Mouse (Mus musculus) retina, embryonic 14.5 days (tissue): ENCODE measurements around the gene Gnaz.
A peak's percentile ranks its signal among the peaks of the same experiment; 100 is the strongest.
"Not testable (repeated sequence)": the region's sequence is repeated elsewhere in the genome, so short reads cannot be mapped to it uniquely, and the experiment has no call there.

Experiments used
- DNase-seq: peaks from one replicate; pipeline ENCODE4 v3.0.0-alpha.2; 2015; ENCODE audit warnings: low spot score

Gene Gnaz

DNA sequence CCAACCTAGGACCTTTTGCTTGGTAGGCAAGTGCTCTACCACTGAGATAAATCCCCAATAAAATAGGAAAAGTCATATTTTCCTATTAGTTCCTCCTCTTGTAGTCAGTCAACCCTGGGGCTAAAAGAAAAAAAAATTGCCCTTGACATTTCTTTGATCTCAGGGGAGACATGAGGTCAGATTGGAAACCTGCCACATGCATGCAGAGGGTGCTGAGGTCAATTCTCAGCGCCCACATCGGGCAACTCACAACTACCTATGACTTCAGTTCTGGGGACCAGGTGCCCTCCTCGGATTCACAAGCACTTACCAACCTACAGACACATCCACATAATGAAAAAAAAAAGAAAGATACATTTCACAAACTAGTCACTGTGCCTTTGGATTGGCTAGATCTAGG lies 63.3 kb downstream of the Gnaz start:
- DNase-seq, result no peak

DNA sequence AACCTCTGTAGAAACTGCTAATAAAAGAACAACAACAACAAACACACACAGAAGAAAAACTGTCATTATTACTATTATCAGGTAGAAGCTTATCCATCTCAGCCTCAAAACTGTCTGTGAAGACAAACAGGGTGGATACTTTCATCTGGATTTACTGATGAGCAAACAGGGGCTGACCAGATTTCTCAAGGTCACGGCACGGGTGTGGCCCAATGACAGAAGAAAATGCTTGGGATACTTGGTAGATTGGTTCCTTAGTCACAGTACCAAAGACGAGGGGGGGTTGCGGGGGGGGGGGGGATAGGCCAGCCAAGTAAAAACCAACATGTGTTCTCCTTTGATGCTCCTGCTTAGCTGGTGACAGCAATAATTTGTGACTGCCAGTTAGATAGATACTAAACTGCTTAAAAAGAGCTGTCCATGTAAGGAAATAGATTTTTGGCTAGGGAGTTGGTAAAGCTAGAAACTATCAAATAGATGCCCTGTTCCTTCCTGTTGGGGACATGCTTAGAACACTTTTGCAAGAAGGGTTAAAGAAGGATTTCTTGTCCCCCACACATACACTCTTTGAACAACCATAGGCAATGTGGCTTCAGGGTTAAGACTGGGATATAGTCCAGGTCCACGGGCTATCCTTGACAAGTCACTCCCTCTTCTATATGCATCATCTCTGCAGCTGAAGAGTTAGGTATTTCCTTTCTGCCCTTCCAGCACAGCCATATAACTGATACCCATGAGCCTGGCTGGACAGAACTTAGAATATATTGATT lies 64.6 kb downstream of the Gnaz start:
- DNase-seq, result no peak

DNA sequence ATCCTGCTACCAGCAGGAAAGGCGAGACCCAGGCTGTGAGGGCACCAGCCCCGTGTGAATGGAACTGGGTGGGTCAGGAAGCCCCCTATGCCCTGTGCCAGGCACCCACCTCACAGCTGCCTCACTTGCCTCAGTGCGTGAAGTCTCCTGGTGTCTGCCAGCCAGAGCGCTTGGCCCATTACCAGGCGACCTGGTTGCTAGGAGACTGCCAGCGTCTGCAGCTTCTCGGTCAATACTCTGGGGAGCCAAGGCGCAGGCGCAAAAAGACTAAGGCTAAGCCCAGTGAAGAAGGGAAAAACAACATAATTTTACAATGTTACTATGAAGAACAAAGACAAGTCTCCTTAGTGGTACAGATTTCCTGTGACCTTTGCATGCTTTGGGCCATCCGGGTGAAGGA lies 65.4 kb downstream of the Gnaz start, which contains the start of gene Rsph14:
TSS of gene Rsph14 (minus strand) at position 192 of the 400 bp plus-strand sequence.
- DNase-seq, result peak; percentile 91

DNA sequence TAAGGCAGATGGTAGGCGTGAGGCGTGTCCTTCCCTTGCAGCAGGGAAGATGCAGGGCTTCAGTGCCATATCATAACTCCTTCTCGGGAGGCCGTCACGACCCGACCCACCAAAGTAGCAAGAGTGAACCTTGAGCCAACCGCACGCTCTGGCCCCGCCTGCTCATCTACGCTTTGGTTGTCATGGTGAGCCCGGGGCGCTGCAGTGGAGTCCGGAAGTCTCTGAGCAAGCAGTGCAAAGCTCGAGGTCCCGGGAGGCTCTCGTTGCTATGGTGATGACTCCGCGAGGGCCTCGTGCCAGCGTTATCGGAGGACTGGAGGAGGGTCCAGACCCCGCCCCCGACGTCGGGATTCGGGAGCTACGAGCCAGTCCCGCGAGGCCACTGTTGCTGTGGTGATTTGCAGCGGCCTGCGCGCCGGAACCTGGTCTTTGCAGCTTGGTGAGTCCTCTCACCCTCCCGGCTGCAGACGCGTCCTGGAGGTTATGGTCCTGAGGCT lies 70.0 kb downstream of the Gnaz start, which contains the start of gene Rab36:
TSS of gene Rab36 (plus strand) at position 176 of the 497 bp plus-strand sequence.
- DNase-seq, result peak; percentile 99

DNA sequence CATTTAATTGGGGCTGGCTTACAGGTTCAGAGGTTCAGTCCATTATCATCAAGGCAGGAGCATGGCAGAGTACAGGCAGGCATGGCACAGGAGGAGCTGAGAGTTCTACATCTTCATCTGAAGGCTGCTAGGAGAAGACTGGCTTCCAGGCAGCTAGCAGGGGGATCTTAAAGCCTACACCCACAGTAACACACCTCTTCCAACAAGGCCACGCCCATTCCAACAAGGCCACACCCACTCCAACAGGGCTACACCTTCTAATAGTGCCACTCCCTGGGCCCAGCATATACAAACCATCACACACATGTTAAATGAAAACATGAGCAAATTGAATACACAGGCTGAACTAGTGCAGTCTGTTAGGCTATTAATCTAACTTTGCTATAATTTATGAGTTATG lies 75.1 kb downstream of the Gnaz start:
- not testable (repeated sequence) for DNase-seq

DNA sequence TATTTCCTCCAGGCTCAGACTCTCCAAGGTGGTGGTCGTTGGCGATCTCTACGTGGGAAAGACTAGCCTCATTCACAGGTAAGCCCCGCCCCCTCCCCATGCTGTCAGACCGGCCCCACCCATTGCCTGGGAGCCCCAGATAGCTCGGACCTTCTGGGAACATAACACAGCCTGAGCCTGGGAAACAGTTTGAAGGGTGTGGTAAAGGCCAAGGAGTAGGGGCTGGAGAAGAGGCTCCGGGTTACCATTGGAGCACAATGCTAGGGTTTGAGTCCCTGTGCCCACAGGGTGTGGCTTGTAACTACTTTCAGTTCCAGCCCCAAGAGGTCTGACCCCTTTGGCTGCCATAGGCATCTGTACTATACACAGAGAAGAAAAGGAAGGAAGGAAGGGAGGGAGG lies 77.5 kb downstream of the Gnaz start:
- DNase-seq, result no peak

DNA sequence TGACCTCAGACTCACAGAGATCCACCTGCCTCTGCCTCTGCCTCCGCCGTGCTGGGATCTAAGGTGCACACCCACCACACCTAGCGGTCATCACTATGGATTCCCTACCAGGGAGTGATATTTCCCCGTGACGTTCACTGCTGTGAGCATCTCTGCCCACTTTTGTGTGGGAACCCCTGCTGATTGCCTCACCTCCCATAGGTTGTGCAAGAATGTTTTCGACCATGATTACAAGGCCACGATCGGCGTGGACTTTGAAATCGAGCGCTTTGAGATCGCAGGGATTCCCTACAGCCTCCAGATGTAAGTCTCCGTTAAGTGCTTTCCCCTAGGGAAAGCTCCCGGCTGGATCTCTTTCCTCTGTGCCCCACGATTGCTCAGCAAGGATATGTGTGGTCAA lies 78.9 kb downstream of the Gnaz start:
- DNase-seq, result no peak

DNA sequence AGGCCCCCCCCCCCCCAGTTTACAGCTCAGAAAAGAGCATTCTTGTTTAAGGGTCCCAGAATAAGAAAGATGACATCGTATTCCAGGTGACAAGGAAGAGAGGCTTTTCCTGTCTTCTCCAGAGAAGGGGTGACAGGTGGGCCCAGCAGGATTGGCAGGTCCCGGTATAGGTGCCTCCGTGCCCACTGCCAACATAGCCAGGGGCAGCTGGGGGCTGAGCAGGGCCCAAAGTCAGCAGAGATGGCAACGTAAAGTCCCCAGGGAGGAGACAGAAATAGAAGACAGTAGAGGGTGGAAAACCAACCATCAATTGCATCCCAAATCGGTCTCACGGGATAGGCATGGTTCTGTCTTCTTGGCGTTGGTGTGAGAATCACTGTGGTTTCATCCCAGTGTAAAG lies 81.7 kb downstream of the Gnaz start:
- no peak for DNase-seq

DNA sequence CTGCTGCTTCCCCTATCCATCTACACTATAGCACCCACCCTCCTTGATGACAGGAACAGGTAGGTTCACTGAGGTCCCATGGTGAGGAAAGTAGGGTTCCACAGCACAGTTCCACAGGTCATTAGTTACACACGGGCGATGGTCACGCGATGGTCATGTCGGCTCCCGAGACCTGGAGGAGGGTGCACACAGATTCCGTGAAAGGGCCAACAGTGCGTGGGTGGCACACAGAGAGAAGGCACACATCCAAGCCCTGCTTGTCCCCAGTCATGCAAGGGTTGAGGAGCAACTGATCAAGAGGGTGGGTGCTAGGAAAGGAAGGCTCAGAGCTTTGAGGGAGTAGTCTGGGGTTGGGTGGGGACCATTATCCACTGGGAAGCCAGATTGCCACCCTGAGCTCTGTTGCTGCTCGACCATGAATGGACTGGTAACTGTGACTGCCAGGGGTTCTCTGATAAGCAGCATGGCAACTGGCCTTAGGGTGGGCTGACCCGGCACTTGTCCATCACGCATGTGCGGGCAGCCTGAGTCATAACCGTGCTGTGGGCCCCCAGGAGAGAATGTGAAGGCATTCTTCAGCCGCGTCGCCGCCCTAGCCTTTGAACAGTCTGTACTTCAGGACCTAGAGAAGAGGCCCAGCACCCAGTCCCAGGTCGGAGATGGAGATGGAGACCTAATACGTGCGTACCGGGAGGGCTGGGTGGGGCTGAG lies 84.5 kb downstream of the Gnaz start:
- no peak for DNase-seq

DNA sequence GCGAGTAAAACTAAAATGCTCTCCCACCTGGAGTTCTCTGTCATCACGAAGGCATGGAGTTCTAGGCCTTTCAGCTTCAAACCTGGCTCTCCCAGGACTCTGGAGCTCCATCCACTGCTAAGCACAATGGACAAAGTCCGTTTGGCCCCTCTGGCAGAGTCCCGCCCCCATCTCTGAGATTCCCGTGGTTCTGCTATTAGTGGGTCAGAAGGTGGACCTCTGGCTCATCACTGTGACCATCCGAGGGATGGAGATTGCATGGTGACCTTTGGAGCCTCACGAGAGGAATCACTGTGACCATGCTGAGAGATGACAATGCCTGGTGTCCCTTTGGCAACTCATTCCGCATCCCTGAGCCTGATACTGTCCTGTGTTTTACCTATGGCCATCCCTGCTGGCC lies 85.9 kb downstream of the Gnaz start:
- no peak for DNase-seq

DNA sequence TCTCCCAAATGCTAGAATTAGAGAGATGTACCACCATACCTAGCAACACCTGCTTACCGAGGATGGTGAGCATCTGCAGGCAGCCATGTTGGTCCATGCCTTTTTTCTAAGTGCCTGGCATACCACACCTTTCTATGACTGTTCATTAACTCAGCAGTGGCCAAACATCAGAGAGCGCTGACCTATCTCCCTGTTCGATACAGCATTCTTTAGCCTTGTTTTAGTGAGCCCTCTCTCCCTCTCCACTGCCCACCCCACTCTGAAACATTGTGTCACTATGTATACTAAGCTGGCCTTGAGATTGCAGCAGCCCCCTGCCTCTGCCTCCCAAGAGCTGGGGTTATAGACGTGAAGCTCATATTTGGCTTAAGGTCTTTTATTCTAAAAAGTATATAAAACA lies 86.7 kb downstream of the Gnaz start:
- DNase-seq, result no peak

DNA sequence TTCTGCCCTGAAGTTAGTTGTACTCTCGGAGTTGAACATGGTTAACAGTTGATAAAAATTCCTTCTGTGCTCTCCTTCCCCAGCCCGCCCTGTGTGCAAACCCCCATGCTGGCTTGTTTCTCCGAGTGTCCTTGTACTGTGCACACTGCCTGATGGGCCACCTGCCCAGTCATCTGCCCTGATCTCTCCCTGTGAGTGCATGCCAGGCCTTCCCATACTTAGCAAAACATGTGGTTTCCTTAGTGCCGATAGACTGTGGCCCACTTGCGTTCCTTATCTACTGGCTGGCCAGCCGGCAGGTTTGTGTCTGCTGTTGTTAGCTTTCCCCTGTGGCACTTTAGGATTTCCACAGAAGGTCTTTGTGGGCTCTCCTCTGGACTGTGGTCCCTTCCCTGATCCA lies 87.1 kb downstream of the Gnaz start:
- DNase-seq, result no peak

DNA sequence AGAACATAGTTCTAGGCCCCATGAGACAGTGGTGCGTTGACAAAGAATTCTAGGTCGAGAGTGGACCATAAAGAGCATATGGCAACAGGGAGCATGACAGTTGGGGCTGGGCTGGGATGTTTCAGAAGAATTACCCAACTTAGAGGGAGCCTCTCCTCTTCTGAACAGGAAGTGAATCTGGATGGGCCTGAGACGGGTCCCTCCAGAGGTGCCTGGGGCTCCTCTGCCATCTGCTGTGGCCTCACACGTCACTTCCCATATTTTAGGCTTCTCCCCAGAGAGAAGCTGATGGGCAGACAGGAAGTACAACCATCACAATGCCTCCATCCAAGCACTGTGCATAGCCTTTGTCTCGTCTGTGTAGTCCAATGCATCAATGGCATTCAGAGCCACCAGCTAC lies 88.7 kb downstream of the Gnaz start:
- peak; percentile 35 for DNase-seq

DNA sequence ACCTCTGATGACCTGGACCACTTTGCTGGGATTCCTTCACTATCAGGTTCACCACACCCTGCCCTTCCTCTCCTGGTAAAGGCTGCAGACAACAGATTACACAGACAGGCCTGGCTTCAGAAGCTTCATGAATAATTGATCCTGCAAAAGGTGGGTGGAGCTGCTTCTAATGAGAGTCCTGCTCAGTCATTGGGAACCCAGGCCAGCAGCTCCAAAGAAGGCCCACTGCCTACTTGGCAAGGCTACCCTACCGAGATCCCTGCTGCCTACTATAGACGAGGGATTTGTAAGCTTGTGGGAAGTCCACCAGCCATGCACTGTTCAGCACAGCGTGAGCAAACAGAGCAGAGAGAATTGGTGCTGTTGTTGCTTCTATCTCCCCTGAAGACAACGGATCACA lies 89.3 kb downstream of the Gnaz start:
- peak; percentile 62 for DNase-seq

DNA sequence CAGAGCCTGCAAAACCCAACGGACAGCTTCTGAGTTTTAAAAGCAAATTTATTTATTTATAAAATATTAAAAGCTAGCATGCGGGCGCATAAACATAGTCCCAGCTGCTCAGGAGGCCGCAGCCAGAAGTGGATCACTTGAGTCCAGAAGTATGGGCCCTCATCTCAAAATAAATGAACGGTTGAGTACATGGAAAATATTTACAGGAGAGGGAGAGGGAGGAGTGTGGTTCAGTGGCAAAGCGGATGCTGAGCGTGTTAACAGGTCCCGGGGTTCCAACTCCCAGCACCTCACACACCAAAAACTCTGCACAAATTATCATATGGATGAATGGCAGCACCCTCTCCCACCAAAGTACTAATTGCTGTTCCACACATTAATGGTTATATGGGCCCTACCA lies 91.4 kb downstream of the Gnaz start:
- DNase-seq, result no peak

DNA sequence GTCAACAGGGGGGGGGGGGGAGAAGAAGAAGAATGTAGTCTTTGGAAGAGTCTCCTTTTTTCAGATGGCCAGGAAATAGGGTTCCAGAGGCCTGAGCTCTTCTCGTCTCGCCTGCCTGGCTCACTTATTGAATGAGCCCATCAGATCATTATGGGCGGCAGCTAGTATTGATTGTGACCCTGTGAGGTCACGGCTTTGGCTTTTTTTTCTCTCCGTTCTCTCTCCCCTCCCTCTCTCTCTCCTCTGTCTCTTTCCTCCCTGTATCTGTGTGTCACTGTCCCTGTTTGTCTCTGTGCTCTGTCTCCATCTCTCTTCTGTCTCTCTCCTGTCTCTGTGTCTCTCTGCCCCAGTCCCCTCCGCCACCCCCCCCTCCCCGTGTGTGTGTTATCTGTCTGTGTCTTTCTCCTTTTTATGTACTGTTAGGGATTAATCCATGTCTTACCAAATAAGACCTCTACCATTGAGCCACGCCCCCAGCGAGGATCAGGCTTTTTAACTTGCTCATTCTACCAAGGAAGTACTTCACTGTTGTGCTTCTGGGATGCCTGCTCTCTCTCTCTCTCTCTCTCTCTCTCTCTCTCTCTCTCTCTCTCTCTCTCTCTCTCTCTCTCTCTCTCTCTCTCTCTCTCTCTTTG lies 91.9 kb downstream of the Gnaz start:
- peak; percentile 46 for DNase-seq

DNA sequence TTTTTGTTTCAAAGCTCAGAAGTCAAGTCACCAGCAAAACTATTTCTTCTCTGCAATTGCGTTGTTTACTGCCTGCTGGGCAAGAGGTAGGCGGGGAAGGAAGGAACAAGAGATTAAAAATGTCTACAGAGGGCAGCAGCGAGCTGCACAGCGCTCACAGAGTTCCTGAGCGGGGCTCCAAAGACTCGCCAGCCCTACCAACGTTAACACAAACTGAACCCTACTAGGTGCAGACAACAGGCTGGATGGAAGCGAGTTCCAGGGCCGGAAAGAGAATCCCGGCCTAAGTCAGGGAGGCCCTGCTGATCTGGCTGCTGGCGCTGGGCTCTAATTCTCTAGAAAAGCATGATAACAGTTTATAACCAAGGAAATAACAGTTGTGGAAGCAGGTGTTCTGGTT lies 92.4 kb downstream of the Gnaz start:
- DNase-seq, result peak; percentile 89

DNA sequence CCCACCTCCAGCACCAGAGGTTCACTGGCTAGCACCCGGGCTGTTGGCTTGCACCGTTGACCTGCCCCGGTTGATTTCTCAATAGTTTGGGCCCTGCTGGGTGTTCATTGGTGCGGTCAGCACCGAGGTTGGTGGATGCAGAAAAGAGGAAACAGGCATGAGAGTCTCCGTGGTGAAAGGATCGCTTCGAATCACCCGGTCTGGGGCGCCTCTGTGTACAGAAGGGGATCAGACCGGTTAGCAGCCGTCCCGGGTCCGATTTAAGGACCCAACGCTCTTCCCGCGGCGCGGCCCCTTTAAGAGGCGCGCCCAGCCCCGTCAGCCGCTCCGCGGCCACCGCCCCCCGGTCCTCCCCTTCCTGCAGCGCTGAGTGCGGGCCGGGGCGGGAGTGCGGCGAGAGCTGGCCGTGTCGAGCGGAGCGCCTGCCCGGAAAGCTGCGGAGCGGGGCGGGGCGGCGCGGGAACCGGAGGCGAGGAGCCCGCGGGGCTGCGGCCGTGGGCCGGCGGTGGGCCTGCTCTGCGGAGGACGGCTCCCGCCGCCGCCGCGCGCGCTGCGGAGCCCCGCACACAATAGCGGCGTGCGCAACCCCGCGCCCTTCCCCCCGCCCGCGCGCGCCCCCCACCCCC lies 93.4 kb downstream of the Gnaz start, which contains the start of gene Bcr:
TSS of gene Bcr (plus strand) at position 376 of the 626 bp plus-strand sequence.
- peak; percentile 80 for DNase-seq

DNA sequence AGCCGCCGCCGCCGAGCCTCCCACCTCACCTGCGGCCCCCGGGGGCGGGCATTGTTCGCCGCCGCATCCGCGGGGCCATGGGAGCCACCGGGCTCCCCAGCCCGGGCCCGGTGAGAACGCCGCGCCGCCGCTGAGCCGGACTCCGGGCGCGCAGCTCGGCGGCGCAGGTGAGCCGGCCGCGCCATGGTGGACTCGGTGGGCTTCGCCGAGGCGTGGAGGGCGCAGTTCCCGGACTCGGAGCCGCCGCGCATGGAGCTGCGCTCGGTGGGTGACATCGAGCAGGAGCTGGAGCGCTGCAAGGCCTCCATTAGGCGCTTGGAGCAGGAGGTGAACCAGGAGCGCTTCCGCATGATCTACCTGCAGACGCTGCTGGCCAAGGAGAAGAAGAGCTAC lies 93.9 kb downstream of the Gnaz start:
- peak; percentile 32 for DNase-seq

DNA sequence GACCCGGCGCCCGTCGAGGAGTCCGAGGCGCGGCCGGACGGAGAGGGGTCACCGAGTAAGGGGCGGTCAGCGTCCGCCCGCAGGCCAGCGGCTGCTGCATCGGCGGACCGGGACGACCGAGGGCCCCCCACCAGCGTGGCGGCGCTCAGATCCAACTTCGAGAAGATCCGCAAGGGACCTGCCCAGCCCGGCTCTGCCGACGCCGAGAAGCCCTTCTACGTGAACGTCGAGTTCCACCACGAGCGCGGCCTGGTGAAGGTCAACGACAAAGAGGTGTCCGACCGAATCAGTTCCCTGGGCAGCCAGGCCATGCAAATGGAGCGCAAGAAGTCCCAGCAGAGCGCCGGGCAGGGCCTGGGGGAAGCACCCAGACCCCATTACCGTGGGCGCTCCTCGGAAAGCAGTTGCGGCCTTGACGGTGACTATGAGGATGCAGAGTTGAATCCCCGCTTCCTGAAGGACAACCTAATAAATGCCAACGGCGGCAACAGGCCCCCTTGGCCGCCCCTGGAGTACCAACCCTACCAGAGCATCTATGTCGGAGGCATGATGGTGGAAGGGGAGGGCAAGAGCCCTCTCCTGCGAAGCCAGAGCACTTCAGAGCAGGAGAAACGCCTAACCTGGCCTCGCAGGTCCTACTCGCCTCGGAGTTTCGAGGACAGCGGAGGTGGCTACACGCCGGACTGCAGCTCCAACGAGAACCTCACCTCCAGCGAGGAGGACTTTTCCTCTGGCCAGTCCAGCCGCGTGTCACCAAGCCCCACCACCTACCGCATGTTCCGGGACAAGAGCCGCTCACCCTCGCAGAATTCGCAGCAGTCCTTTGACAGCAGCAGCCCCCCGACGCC lies 94.6 kb downstream of the Gnaz start:
- peak; percentile 42 for DNase-seq

DNA sequence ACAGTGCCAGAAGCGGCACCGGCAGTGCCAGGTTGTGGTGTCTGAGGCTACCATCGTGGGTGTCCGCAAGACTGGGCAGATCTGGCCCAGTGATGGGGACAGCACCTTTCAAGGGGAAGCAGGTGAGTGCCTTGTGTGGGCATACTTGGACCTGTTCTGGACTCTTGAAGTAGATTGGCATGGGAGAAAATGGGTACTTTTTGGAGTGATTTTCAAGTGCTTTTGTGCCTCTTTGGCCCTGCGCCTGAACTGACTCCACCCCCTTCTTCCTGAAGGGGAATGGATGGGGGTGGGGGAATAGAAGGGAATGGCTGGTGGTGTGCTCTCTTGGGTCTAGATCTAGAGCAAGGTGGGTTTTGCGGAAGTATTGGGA lies 95.2 kb downstream of the Gnaz start:
- DNase-seq, result no peak
